Mouse (Mus musculus) testis, adult 2 months (tissue): ENCODE measurements at regions not wholly inside any gene's neighbourhood (a gene's known extent, or its start where the extent isn't known, plus 50 kb on each side); places are given as distances from the start of the nearest gene placed in this dataset.

Source experiments
- CTCF ChIP-seq: fragments of 200-500 bp; IDR thresholded peaks from 2 replicates; pipeline ENCODE4 v1.5.1; 2012; ENCODE audit warnings: low read depth, mild to moderate bottlenecking, inconsistent platforms, low read length, moderate library complexity; ENCODE audit not compliant: control insufficient read depth, insufficient read depth, insufficient replicate concordance
- POLR2A ChIP-seq: fragments of 200-500 bp; IDR thresholded peaks from 2 replicates; pipeline ENCODE4 v1.6.1; 2012; ENCODE audit warnings: low read depth, mild to moderate bottlenecking, inconsistent platforms, low read length, moderate library complexity; ENCODE audit not compliant: control insufficient read depth

DNA sequence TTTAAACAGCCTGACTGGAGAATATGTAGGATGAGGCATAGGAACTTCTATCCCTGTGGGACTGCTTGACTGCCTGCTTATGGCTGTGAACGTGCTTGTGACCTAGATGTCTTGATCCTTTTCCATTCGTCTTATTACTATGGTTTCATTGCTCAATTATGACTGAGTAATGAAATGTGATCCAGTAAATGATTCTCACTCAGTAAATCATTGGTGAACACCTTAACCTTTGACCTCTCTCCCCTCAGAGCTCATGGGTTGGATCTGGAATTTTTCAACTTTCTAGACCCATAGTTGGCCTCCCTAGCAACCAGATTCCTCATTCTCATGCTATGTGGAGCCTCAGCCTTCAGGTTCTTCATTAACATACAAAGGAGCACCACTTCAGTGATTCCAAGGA is 634.6 kb upstream of the Fam160b2 start:
- TF ChIP-seq POLR2A (no peak), CTCF (no peak)
